Mouse (Mus musculus): Measurements from ENCODE around the gene Plp2.

Gene Plp2

GRCm38 (mm10) chrX:7670921-7671623 lies at the start of gene Plp2:
TSS of gene Plp2 (minus strand) at chrX:7671390.
- peak; percentile 72 for DNase-seq (ENCODE audit: low read depth)

GRCm38 (mm10) chrX:7716058-7716457 lies 44.9 kb upstream of the Plp2 start:
- peak; percentile 43 for DNase-seq (ENCODE audit: low read depth)

- peak; percentile 96 for DNase-seq (ENCODE audit: low read depth)
Observed at GRCm38 (mm10) chrX:7714135-7714899, 43.1 kb upstream of the Plp2 start, which contains the start of gene Wdr45. TSS of gene Wdr45 (plus strand) at chrX:7714333.

- peak; percentile 6 for DNase-seq (ENCODE audit: low read depth)
Observed at GRCm38 (mm10) chrX:7713764-7714134, 42.6 kb upstream of the Plp2 start.

GRCm38 (mm10) chrX:7696954-7697381 lies 25.8 kb upstream of the Plp2 start, which contains the start of gene Gpkow:
TSS of gene Gpkow (plus strand) at chrX:7697131.
- DNase-seq (ENCODE audit: low read depth) = peak; percentile 91

- DNase-seq (ENCODE audit: low read depth) = no peak
Observed at GRCm38 (mm10) chrX:7696520-7696919, 25.3 kb upstream of the Plp2 start.

- DNase-seq (ENCODE audit: low read depth) = peak; percentile 62
Observed at GRCm38 (mm10) chrX:7692862-7693261, 21.7 kb upstream of the Plp2 start.

- no peak for DNase-seq (ENCODE audit: low read depth)
Observed at GRCm38 (mm10) chrX:7690486-7690885, 19.3 kb upstream of the Plp2 start.

- no peak for DNase-seq (ENCODE audit: low read depth)
Observed at GRCm38 (mm10) chrX:7688321-7688720, 17.1 kb upstream of the Plp2 start.

GRCm38 (mm10) chrX:7680864-7681263 lies 9.7 kb upstream of the Plp2 start, which contains the start of gene Magix:
TSS of gene Magix (minus strand) at chrX:7681251.
- no peak for DNase-seq (ENCODE audit: low read depth)

- DNase-seq (ENCODE audit: low read depth) = no peak
Observed at GRCm38 (mm10) chrX:7680057-7680412, 8.8 kb upstream of the Plp2 start.

- peak; percentile 95 for DNase-seq (ENCODE audit: low read depth)
Observed at GRCm38 (mm10) chrX:7679405-7680056, 8.3 kb upstream of the Plp2 start.

- DNase-seq (ENCODE audit: low read depth) = peak; percentile 22
Observed at GRCm38 (mm10) chrX:7678986-7679385, 7.8 kb upstream of the Plp2 start.

- DNase-seq (ENCODE audit: low read depth) = no peak
Observed at GRCm38 (mm10) chrX:7675001-7675380, 3.8 kb upstream of the Plp2 start.

GRCm38 (mm10) chrX:7674284-7675000 lies 3.3 kb upstream of the Plp2 start:
- DNase-seq (ENCODE audit: low read depth) = no peak

- peak; percentile 67 for DNase-seq (ENCODE audit: low read depth)
Observed at GRCm38 (mm10) chrX:7673578-7674281, 2.5 kb upstream of the Plp2 start.

- DNase-seq (ENCODE audit: low read depth) = no peak
Observed at GRCm38 (mm10) chrX:7672739-7673138, 1.5 kb upstream of the Plp2 start.

- peak; percentile 76 for DNase-seq (ENCODE audit: low read depth)
Observed at GRCm38 (mm10) chrX:7670390-7670881, 754 bp downstream of the Plp2 start.

GRCm38 (mm10) chrX:7665739-7666502 lies 5.3 kb downstream of the Plp2 start:
- DNase-seq (ENCODE audit: low read depth) = no peak

- no peak for DNase-seq (ENCODE audit: low read depth)
Observed at GRCm38 (mm10) chrX:7664791-7665190, 6.4 kb downstream of the Plp2 start.

- DNase-seq (ENCODE audit: low read depth) = no peak
Observed at GRCm38 (mm10) chrX:7662936-7663335, 8.3 kb downstream of the Plp2 start.
